Mouse (Mus musculus) stomach, postnatal 0 days (tissue): ENCODE data around the gene Rsph1.

Experiments
- CTCF ChIP-seq: IDR thresholded peaks from 2 replicates; pipeline ENCODE4 v1.5.1; 2016; ENCODE audit warnings: antibody characterized with exemption, low read depth, mild to moderate bottlenecking, moderate library complexity
- EP300 ChIP-seq: optimal IDR thresholded peaks from 2 replicates; pipeline ENCODE3; 2016; ENCODE audit warnings: antibody characterized with exemption

DNA sequence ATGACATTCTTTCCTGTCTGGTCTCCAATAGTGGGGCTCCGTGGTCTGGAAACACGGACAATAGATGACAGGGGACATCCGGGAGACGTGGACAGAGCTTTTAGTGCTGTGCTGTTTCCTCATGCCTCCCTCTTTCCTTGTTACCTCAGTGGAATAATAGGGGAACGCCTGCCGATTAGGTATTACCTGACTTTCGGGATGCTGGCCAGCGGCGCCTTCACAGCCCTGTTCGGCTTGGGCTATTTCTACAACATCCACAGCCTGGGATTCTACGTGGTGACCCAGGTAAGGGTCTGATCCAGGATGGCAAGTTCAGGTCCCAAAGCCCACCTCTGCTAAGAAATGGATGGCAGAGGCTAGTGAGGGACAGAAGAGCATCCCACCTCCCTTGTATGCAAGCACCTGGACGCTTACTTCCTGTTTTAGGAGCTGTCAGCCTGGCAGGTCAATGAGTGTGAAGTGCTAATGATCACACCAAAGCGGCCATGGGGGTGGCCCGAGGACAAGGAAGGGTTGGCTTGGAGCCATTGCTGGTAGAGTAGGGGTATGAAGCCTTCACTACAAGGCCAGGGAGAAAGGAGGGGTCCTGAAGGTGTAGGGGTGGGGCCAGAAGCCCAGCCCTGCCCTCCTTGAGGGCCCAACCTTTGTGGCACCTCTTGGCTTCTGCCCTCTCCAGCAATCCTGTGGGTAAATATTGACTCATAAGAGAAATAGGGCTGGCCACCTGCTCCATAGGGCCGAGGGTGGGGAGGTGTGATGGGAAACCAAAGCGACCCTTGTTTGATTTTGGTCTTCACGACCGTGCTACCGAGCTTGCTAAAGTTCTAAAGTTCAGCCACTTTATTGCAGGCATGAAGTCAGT is 42.0 kb upstream of the Rsph1 start:
- TF ChIP-seq CTCF (no peak), EP300 (no peak)
